Mouse (Mus musculus) cerebellum, adult 18-20 months (tissue): ENCODE data around the gene Tpm1.

Experiments
- DNase-seq, 2 experiments: peaks; one replicate each; pipeline ENCODE4 v3.0.0; 2021

The Tpm1 gene

DNA sequence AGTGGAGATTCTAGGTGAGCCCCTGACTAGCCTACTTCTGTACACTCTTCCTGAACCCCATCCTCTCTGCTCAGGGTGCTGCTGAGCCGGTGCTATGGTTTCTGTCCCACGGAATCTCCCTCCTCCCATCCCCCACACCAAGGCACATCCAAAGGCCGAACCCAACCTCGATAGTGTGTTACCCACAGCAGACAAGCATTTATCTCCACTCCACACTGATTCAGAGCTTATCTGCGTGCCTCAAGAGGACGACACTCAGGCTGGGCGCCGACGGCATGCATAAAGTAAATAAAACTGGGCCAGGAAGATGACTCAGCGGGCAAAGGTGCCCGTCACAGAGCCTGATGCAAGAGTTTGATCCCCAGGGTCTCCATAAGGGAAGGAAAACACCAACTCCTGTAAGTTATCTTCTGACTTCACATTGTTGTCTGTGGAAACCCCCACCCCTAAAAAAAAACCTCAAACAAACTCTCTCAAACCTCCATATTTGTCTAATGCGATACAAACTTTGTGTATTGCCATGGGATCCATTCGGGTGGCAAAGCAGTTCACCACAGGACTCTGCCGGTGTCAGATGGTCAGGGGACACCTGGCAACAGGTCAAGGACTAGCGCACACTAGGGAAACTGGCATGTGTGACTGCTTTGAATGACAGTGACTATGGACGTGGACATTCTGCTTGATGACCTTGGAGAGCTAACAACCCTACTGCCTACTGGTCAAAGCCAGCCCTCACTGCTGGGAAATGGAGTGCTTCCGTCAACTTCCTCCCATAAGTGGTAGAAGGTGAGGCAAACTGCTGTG, 24.1 kb downstream of the Tpm1 start:
- no peak for DNase-seq

DNA sequence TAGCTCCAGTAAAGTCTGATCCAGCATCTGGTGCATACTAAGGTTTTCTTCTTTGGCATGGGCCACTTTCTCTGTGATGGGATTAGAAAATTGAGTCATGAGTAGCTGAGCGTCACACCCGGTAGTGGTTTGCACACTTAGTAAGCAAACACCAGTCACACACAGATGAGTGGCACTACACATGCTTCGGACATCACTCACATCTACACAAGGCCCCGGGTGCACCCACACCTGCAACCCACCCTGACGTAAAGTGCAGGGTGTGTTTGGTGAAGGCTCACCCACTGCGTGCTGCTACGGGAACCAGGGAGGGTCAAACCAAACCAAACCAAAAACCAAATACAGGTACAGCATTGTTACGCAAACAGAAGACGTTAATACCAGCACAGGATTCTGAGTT, 25.8 kb downstream of the Tpm1 start:
- no peak for DNase-seq

DNA sequence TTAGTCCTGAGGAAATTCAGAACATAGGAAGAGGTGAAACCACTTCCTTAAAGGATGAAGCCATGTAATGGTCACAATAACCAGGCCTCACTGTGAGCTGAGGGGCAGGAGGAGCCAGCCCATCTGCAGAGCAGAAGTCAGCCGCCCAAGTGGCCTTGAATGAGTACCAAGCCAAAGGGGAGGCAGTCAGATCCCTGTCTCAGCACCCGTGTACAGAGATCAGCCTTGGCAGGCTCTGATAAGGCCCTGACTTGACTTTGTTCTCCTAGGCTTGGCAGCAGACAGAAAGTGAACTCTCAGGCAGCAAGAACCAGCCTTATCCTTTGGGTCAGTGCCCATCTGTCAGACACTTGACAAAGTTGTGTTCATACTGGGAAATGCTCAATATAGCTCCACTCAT, 29.1 kb downstream of the Tpm1 start:
- no peak for DNase-seq

DNA sequence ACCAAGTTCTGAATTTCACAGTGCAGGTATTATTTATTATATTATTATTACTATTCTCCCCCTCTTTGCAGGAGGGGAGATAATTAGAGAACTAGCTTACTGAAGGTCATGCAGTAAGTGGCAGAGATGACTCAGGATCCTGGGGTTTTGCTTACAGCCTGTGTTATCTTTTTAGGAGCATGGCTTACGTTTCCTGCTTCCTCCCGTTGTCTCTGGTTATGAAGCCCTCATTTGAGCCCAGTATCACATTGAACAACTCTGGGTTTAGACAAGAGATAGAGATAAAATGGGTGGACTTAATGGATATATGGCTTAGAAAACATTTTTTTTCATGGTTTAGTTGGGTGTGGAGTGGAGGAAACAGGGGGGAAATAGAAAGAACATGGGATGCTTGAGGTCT, 35.7 kb downstream of the Tpm1 start:
- no peak for DNase-seq

DNA sequence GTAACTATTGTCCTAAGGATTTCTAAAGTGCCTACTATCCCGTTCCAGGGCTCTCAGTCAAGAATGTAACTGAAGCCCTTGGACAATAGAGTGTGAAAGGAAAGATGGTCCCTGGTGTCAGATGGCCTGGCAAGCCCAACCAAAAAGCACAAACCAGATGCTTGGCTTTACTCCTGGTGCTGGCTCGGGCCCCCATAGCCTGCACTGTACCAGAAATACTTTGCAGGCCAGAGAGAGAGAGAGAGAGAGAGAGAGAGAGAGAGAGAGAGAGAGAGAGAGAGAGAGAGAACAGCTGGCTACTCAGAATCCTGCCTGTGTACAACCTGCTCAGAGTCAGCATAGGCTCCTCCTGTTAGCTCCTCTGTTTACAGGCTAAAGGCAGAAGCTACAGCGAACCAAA, 36.7 kb downstream of the Tpm1 start:
- no peak for DNase-seq

DNA sequence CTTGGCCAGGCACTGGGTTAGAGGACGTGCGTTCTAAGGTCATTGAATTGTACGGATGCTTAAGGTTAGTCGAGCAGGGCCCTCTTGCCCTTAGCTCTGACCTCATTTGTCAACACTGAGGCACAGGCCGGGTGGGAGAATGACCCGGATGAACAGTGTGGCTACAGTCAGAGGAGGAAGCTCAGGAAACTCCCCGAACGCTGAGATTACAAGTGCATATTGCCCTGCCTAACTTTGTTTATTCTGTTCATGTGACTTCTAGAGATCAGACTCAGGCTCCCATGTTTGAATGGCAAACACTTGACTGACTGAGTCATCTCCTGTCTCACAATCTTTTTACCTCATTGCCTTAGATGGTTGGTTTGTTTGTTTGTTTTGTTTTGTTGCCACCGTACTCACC, 37.7 kb downstream of the Tpm1 start:
- DNase-seq: no peak

DNA sequence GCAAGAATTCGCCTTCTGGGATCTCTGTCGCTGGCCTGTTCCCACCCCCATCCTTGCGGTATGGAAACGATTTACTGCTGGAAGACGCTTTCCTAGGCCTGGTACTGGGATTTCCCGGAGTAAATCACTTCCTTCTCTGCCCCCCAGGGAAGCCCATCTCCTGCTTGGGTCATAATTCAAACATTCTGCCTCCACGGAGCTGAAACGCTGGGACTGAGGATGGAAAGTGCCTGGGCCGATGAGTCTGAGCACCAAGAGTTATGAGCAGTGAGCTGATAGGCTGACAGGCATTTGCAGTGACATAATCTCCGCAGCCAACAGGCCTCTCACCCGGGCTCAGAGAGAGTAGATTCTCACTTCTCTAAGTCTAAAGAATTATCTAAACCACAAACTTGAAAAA, 40.4 kb downstream of the Tpm1 start:
- DNase-seq: no peak

DNA sequence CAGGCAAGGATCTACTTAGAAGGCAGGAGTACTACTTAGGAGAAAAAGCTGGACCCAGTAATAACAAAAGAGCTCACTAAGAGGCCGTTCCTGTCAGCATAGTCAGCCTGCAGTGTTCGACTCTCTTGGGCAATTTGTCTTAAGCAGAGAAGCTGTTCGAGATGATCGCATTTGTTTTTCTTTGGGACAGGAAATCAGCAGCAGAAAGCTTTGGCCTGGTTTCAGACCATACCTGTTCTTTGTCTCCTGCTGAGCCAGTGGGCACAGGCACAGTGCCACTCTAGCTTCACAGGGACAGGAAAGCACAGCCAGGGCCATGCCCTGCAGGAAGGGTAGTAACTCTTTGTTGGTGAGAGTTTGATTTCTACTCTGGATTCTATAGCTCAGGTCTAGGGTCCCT, 42.8 kb downstream of the Tpm1 start:
- DNase-seq: no peak

DNA sequence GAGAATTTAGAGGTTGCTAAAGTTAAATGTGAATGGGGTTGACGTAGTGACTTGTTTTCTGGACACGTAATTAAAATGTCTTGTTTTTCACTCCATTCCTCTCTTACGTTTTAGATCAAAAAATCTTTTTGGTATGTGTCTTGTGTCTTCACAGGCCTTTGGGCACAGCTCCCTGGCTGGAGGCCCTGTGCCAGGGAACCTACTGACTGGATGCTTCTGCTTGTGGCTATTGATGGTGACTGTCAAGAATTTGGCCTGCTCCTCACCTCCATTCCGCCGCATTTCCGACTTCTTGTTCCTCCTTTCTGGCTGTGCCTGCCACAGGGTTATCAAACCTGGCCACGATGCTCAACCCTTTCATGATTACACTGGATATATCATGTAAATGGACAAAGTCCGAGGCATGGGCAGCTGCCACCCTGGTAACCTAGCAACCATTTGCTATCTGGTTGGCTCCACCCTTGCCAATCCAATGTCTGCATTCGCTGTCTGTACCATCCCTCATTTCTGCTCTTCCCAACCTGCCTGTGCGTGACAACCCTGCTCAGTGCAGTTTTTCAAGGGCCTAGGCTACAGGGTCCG, 44.0 kb downstream of the Tpm1 start:
- DNase-seq: peak; percentile 60 to 63

DNA sequence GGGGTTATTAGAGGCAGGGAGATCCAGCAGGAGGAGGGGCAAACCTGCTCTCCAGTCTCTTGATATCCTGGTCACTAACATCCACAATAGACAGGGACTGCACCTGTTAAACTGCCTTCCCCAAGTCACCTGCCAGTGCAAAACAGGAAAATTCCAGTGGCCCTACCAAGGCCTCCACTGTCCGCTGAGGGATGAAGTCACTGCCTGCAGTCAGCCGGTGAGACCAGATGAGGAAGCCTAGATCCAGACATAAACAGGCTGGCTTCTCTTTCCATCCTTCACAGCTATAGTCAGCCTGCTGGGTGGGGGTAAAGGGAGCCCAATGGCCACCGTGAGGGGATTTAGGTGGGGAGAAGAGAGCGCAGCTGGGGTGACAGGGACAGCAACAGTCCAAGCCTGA, 45.5 kb downstream of the Tpm1 start:
- no peak for DNase-seq

DNA sequence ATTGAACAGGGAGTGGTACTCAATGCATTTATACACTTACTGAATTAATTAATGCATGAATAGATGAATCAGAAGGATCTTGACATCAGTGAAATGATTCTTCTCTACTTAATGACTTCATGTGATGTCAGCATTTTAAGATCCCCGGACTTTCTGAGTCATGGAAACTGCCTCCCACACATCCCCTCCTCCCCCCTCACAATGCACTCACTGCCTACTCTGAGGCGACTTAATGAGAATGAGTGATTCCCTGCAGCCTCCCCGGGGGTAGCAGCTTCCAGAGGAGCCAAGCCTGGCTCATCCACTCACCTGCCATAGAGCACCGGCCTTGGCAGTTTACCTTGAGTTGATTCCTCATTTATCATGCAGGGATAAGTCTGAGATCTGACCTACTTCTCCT, 46.0 kb downstream of the Tpm1 start:
- no peak for DNase-seq

DNA sequence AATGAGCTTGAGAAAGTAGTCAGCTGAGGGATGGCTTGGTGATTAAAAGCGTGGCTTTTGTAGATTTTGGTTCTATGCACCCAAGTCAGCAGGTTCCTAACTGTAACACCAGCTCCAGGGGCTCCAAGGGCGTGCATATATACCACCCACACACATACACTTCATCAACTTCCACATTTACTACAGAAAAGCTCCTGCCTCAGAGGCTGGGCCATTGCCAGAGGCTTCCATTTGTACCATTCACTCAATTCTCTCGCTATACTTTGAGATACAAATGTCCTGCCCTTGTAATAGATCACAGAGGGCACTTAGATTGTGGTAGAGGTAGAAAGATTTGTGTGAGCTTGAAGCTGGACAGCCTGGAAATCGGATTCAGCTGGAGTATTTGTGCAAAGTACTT, 47.7 kb downstream of the Tpm1 start:
- DNase-seq: no peak

DNA sequence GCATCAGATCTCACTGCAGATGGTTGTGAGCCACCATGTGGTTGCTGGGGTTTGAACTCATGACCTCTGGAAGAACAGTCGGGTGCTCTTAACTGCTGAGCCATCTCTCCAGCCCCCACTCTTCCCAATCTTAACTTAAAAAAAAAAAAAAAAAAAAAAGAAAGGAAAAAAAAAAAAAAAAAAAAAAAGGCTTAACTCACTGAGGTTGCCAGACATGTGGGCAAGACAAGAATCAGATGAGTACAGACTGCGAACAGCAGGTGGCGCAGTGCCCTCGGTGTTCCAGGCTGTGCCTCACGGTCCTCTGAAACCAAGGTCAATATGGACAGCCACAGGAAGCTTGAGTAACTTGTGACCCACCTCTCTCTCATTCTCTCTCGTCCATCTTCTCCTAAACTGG, 48.2 kb downstream of the Tpm1 start:
- DNase-seq: peak; percentile 82 to 85

DNA sequence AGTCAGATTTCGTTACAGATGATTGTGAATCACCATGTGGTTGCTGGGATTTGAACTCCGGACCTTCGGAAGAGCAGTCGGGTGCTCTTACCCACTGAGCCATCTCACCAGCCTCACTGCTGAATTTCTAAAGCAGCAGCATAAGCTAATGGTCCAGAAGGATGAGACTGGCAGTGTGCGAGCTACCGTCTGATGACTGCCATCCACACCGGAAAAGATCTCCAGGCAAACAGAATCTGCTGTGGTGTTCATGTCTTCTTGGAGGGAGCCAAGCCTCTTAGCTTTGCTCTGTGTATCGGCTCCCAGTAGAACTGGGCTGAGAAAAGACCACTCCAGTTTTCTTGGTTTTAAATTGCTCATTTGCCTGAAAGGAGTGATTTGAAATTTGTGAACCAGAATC, 49.5 kb downstream of the Tpm1 start:
- DNase-seq: no peak

DNA sequence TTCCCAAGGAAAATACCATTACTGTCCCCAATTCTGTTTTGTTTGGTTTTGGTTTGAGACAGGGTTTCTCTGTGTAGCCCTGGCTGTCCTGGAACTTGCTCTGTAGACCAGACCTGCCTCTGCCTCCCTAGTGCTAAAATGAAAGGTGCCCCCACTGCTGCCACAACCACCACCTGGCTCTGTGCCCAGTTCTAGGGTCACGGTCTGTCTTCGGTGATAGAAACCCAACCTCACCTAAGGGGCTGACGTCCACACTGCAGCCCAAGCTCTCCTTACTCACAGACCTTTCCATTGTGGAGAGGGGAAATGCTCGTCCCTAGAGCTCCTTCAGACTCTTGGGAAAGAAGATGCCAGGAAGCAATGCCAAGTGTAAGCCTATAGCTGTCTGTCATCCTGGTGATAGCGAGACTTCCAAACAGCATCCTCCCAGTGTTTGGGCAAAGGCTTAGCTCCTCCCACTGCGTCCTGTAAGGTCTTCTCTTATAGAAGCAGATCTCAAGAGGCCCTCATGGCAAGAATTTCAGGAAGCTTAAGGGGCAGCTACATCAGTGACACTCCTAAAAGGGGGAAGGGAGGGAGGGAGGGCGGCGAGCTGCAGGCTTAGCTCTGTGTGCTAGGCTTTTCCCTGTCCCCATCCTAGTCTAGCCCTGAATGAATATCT, 57.3 kb downstream of the Tpm1 start:
- no peak for DNase-seq

DNA sequence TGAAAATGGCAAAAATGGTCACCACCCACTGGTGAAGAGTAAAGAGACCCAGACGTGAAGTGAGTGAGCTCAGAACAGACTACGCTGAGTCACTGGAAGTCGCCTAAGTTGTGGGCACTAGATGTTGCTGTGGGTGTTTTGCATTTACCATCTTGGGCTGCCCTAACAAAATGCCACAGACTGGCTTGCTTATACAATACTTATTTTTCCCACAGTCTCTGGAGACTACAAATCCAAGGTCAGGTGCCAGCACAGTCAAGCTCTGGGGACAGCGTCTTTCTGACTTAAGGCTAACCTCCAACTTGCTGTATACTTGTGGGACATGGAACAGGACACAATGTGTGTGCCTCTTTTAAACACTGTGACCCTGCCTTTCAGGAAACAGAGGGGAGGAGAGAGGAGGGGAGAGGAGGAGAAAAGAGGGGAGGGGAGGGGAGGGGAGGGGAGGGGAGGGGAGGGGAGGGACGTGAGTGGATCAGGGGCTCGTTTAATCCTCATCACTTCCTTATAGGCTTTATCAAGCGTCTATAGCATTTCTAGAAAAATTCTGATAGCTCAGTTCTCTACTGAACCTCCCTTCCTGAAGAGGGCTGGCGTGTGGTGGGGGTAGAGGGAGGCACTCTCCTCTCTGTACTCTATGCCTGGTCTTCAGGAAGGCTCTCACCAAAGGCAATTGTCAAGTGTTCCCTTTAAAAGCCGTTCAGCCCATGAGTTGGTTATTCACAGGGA, 58.0 kb downstream of the Tpm1 start:
- no peak for DNase-seq

DNA sequence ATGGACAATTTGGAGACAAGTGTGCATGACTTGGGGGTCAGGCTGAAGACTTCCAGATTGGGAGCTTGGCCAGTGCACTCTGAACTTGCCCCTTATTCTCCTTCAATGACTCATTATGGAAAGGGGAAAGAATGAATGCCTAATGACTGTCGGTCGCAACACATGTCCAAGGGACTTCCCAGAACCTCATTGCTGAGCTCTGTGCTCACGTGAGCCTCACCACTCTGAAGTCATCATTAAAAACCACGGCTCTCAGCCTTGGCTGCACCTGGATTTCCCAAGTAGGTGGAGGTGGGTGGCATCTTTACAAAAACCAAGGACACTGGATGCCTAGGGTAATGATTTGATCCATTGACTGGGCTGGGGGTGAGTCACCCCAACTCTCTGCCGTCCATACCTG, 59.2 kb downstream of the Tpm1 start:
- DNase-seq: no peak

DNA sequence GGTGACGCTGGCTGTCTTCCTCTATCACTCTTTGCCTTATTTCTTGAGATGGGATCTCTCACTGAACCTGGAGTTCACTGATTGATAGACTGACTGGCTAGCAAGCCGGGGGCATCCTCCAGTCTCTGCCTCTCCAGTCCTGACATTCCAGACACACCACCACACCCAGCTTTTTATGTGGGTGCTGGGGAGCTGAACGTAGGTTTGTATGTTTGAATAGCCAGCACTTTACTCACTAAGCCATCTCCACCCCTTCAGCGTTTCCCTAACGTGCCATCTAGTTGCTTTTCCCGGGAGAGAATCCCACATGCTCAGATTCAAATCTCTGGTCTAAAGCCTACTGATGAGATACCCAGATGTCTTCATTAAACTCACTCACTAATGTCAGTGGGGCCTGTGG, 59.6 kb downstream of the Tpm1 start:
- DNase-seq: no peak

DNA sequence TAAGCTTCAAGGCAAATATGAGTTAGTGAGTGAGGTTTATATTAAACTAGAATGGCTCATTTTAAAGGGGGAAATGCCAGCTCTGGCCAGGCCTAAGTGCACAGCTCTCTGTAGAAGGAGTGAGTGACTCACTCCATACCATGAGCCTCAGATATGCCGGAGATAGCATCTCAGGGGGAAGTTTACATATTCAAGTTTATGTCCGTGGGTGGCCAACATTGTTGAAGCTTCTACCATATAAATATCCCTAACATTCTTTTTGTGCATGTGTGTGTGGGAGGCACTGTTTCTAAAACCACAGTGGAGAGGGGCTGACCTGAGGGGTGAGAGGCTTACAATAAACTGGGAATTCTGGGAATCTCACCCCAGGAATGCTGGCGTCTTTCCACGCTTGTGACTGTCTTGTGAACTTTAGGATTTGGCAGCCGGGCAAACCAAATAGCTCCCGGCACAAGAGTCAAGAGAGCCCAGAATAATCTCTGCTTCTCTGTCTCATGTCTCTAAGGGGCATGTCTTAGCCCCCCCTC, 60.3 kb downstream of the Tpm1 start:
- no peak for DNase-seq

DNA sequence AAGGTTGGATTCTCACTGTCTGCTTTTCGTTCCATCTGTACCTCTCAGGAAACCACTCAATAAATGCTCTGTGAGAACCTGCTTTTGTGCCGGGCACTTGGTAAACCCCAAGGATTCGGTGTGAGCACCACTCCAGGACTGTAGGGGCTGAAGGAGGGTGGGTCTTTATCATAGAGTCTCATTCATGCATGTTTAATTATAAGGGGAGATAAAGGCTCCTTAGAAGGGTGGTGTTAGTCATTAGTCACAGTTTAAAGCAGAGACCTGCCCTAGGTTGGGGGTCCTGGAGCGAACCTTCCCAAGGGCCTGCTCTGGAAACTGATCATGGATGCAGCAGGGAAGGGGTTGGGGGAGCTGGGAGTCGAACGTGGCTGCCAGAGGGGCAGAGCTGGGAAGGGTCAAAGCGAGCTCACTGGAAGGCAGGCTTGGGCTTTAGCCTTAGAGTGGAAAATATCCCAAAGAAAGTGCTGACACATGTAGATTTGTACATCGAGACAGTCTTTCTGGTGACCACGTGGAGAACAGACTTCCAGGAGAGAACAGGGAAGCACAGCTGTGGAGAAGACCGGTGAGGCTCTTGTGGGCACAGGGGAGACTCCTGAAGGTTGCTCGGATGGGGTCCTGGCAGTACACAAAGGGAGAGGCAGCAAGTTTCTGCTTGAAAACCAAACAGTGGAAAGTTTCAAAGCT, 60.9 kb downstream of the Tpm1 start:
- no peak for DNase-seq

DNA sequence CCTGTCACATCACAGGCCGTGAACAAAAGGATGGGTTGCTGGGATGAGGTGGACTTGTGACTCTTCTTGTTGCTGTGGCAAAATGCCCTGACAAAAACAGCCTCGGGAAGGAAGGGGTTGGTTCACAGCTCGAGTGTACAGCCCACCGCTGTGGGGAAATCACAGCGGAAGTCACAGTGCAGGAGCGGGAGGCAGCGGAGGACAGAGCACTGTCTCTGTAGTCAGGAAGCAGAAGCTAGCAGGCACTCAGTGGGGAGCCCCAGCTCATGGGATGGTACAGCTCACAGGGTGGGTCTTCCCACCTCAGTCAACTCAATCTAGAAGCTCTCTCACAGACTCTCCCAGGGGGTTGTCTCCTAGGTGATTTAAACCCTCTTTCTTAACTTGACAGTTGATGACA, 63.8 kb downstream of the Tpm1 start:
- no peak for DNase-seq

DNA sequence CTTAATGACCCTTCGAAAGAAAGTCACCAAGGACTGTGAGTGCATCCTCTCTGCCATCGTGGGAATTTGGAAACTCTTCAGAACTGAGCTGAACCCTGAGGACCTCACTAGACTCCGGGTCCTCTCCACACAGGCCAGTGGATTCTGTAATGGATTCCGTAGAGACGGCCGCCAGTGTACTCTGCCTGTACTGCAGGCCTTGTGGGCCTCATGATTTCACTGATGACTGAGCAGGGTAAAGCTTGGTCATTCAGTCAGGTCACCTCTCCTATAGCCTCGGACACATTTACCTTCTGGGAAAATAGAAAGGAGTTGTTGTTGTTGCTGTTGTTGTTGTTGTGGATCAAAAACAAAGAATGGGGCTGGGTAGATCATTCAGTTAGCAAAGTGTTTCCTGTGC, 67.1 kb downstream of the Tpm1 start:
- DNase-seq: no peak

DNA sequence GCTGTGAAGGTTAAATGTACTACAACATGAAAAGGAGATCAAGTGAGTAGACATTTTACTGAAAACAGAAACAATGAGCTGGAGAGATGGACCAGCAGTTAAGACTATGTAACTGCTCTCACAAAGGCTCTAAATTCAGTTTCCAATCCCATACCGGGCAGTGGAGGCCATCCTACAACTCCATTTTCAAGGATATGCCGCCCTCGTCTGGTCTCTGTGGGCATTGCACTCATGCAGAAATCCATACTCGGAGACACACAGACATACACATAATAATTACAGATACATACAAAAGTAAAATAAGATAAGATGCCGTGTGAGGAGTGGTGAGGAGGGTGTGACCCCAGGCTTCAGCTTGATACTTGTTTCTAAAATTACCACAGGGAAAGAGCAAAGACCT, 68.7 kb downstream of the Tpm1 start:
- DNase-seq: peak; percentile 35 to 48
